Mouse (Mus musculus) CH12.LX (cell line): Measurements from ENCODE around the gene Mum1. TPM values are rescaled to one million over a fixed set of nuclear protein-coding genes. Genes with fewer than 3 reads are reported as not detected.

Experiments used
- DNase-seq: peaks from one replicate; pipeline ENCODE4 v3.0.0-alpha.2; 2013; ENCODE audit errors: extremely low read depth
- H3K27ac ChIP-seq: 2 replicates; pipeline ENCODE4 v1.5.1; 2012; ENCODE audit warnings: low read depth, mild to moderate bottlenecking, control low read depth, moderate library complexity; ENCODE audit not compliant: insufficient read depth
- H3K27me3 ChIP-seq: replicated peaks from 2 replicates; pipeline ENCODE3; 2012; ENCODE audit warnings: inconsistent platforms
- H3K36me3 ChIP-seq, 2 experiments: replicated peaks in 1 of 2; 2 replicates each; pipeline versions ENCODE3 to v1.6.1; 2012; ENCODE audit warnings: inconsistent platforms in 1 of 2, low read length in 1 of 2, mild to moderate bottlenecking in 1 of 2, mixed read lengths in 1 of 2, moderate library complexity in 1 of 2; ENCODE audit not compliant: control insufficient read depth in 1 of 2, insufficient read depth in 1 of 2
- H3K4me1 ChIP-seq, 2 experiments: 2 replicates each; pipeline ENCODE4 v1.6.1; 2012; ENCODE audit warnings: inconsistent platforms in 1 of 2, moderate library complexity in 1 of 2; ENCODE audit not compliant: insufficient read depth in 2 of 2, control insufficient read depth in 1 of 2
- H3K4me2 ChIP-seq: 2 replicates; pipeline ENCODE4 v1.6.1; 2012; ENCODE audit warnings: low read depth, mild to moderate bottlenecking, control low read depth; ENCODE audit not compliant: poor library complexity, insufficient read depth, severe bottlenecking
- H3K4me3 ChIP-seq, 3 experiments: fragments of 150-350 bp in 1 of 3; sonication (generic) in 1 of 3; replicated peaks in 1 of 3; 2 replicates each; pipeline versions ENCODE3 to v1.5.1; 2011 to 2012; ENCODE audit warnings: low read depth in 2 of 3, low read length in 2 of 3, mild to moderate bottlenecking in 2 of 3, moderate library complexity in 2 of 3, control low read depth in 1 of 3, improper control_type of control experiment in 1 of 3, inconsistent platforms in 1 of 3, mixed read lengths in 1 of 3; ENCODE audit not compliant: poor library complexity in 1 of 3
- H3K79me2 ChIP-seq: replicated peaks from 2 replicates; pipeline ENCODE4 v1.6.1; 2012; ENCODE audit warnings: mild to moderate bottlenecking, moderate library complexity; ENCODE audit not compliant: control insufficient read depth, poor library complexity, insufficient read depth, severe bottlenecking; ENCODE audit errors: extremely low read depth
- H3K9ac ChIP-seq: 2 replicates; pipeline ENCODE4 v1.6.1; 2012; ENCODE audit warnings: low read depth, mild to moderate bottlenecking, control low read depth, moderate library complexity; ENCODE audit not compliant: insufficient read depth
- H3K9me3 ChIP-seq: replicated peaks from 2 replicates; pipeline ENCODE3; 2012; ENCODE audit warnings: low read length, inconsistent platforms, mixed read lengths
- E2F4 ChIP-seq: IDR thresholded peaks from 2 replicates; pipeline ENCODE4 v1.6.1; 2011; ENCODE audit warnings: low read depth, low read length, improper control_type of control experiment; ENCODE audit not compliant: insufficient replicate concordance
- ELF1 ChIP-seq: IDR thresholded peaks from 2 replicates; pipeline ENCODE4 v1.6.1; 2014; ENCODE audit warnings: low read depth, mild to moderate bottlenecking, inconsistent platforms, low read length, improper control_type of control experiment
- EP300 ChIP-seq: IDR thresholded peaks from 2 replicates; pipeline ENCODE4 v1.6.1; 2011; ENCODE audit warnings: low read length, improper control_type of control experiment
- GABPA ChIP-seq: IDR thresholded peaks from 2 replicates; pipeline ENCODE4 v1.6.1; 2012; ENCODE audit warnings: low read depth, low read length, improper control_type of control experiment, inconsistent platforms; ENCODE audit not compliant: insufficient replicate concordance
- IRF4 ChIP-seq: IDR thresholded peaks from 2 replicates; pipeline ENCODE4 v1.6.1; 2014; ENCODE audit warnings: low read depth, mild to moderate bottlenecking, inconsistent platforms, low read length, improper control_type of control experiment
- JUN ChIP-seq: IDR thresholded peaks from 2 replicates; pipeline ENCODE4 v1.6.1; 2011; ENCODE audit warnings: low read depth, mild to moderate bottlenecking, low read length, improper control_type of control experiment, moderate library complexity; ENCODE audit not compliant: insufficient read depth
- MAX ChIP-seq: IDR thresholded peaks from 2 replicates; pipeline ENCODE4 v1.6.1; 2011; ENCODE audit warnings: low read length, improper control_type of control experiment
- MAZ ChIP-seq: IDR thresholded peaks from 2 replicates; pipeline ENCODE4 v1.6.1; 2012; ENCODE audit warnings: low read depth, mild to moderate bottlenecking, inconsistent platforms, low read length, improper control_type of control experiment, moderate library complexity
- NRF1 ChIP-seq: IDR thresholded peaks from 2 replicates; pipeline ENCODE4 v1.6.1; 2014; ENCODE audit warnings: low read depth, mild to moderate bottlenecking, inconsistent platforms, low read length, improper control_type of control experiment, moderate library complexity
- POLR2AphosphoS2 ChIP-seq: IDR thresholded peaks from 2 replicates; pipeline ENCODE4 v1.6.1; 2011; ENCODE audit warnings: low read depth, low read length, improper control_type of control experiment
- RAD21 ChIP-seq: IDR thresholded peaks from 2 replicates; pipeline ENCODE4 v1.6.1; 2011; ENCODE audit warnings: low read depth, mild to moderate bottlenecking, low read length, improper control_type of control experiment, moderate library complexity
- RCOR1 ChIP-seq: conservative IDR thresholded peaks from 2 replicates; pipeline ENCODE4 v1.6.1; 2012; ENCODE audit warnings: low read depth, mild to moderate bottlenecking, inconsistent platforms, low read length, improper control_type of control experiment
- SIN3A ChIP-seq: IDR thresholded peaks from 2 replicates; pipeline ENCODE4 v1.6.1; 2012; ENCODE audit warnings: low read length, improper control_type of control experiment, inconsistent platforms
- TCF12 ChIP-seq: IDR thresholded peaks from 2 replicates; pipeline ENCODE4 v1.6.1; 2014; ENCODE audit warnings: low read depth, mild to moderate bottlenecking, inconsistent platforms, low read length, improper control_type of control experiment
- ZKSCAN1 ChIP-seq: IDR thresholded peaks from 2 replicates; pipeline ENCODE4 v1.6.1; 2012; ENCODE audit warnings: low read depth, inconsistent platforms, low read length, improper control_type of control experiment, borderline replicate concordance
- ZMIZ1 ChIP-seq: IDR thresholded peaks from 2 replicates; pipeline ENCODE4 v1.6.1; 2012; ENCODE audit warnings: low read depth, mild to moderate bottlenecking, inconsistent platforms, low read length, improper control_type of control experiment
- ZNF384 ChIP-seq: IDR thresholded peaks from 2 replicates; pipeline ENCODE4 v1.6.1; 2012; ENCODE audit warnings: low read depth, low read length, improper control_type of control experiment, inconsistent platforms
- dilution Hi-C: fragments of 300-500 bp; cut with MboI; formaldehyde crosslinking; loops from 2 replicates; pipeline ENCODE4 v1.14.3; 2020; ENCODE audit warnings: low sequenced_read_pairs; ENCODE audit not compliant: extremely low pct_unique_long_range_greater_than_20kb, extremely low pct_ligation_motif_present
- in situ Hi-C: fragments of 300-500 bp; cut with MboI; formaldehyde crosslinking; loops from 3 replicates; pipeline ENCODE4 v1.14.3; 2019; ENCODE audit warnings: low sequenced_read_pairs, low pct_ligation_motif_present, low pct_unique_long_range_greater_than_20kb, mixed read lengths
- polyA plus RNA-seq: library from polyadenylated mRNA; unstranded; fragments of >175 nt; gene quantifications from 2 replicates; pipeline ENCODE4 v1.2.1, GENCODE M21; 2012; ENCODE audit warnings: low read depth; ENCODE audit not compliant: insufficient read length
- total RNA-seq, 2 experiments: library from RNA; depleted of rRNA; stranded (reverse); fragments of 300-350 nt in 1 of 2; fragments of >200 nt in 1 of 2; gene quantifications; 2 replicates each; pipeline ENCODE4 v1.2.3; 2012 to 2014

Mum1 gene
- total and polyA plus RNA-seq, 3 experiments, result 22.9 to 35.6 (median 25.1) TPM

DNA sequence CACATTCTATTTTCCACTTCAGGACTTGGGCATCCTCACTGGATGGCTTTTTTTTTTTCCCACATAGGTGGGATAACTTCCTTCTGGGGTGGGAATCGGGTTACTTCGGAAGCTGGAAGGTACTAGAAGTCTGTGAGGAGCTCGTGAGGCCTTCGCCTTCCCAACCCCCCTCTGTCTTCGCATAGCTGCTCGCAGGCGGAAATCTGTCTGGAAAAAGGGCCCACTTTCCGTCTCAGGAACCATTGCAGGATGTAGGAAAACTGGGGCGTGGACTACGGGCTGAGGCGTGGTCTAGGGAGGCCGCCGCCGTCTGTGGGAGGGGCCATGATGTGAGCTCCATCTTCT is 191 bp upstream of the Mum1 start:
- no peaks in the 10 kb centered on the region for H3K9me3 ChIP-seq
- dilution Hi-C loops, result no loop called here
- in situ Hi-C loops, result no loop called here
- H3K27me3 ChIP-seq, result peaks cover 12% of the 10 kb centered on the region
- H3K4me2 ChIP-seq, result peak overlapping the region; percentile 33
- DNase-seq, result no peak
- H3K9ac ChIP-seq, result peak overlapping the region; percentile 44; the same call in 1 of the 2 replicates
- no peaks in the 10 kb centered on the region; the same call in 1 of the 2 replicates for H3K79me2 ChIP-seq
- peak overlapping the region; percentile 41 to 84 (median 51) for H3K4me3 ChIP-seq
- no peak overlapping the region for H3K27ac ChIP-seq
- TF ChIP-seq E2F4, result no peak
- TF ChIP-seq NRF1, result no peak
- TF ChIP-seq ELF1, result no peak
- no peak for TF ChIP-seq POLR2AphosphoS2
- TF ChIP-seq MAZ, result no peak
- TF ChIP-seq, all 38 proteins: peak for 0
- Histone ChIP-seq H3K4me1 (peaks cover 6 to 18% of the 10 kb centered on the region in 2 experiments), H3K36me3 (peaks cover 12 to 33% of the 10 kb centered on the region in 2 experiments)

DNA sequence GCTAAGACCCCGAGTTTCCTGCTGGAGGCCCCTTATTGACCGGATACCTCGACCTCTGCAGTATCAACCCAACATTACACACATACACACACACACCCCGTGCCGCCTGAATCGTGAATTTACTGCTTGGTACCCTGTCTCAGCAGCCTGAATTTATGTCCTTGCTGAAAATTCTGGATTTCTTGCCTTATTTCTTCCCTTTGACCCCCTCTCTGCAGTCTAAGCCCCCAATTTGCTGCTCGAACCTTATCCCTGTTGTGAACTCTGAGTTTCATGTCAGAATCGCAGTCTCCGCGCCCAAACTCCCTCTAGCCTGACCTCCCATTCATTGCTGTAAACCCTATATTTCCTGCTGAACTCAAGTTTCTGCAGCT is 919 bp downstream of the Mum1 start:
- Histone ChIP-seq H3K9ac (peak overlapping the region; percentile 75), H3K79me2 (no peaks in the 10 kb centered on the region; the same call in 1 of the 2 replicates), H3K27ac (no peak overlapping the region), H3K4me3 (peak overlapping the region; percentile 76 to 90 (median 84)), H3K4me1 (peaks cover 6 to 18% of the 10 kb centered on the region in 2 experiments), H3K27me3 (peaks cover 4% of the 10 kb centered on the region), H3K36me3 (peaks cover 20 to 42% of the 10 kb centered on the region in 2 experiments), H3K9me3 (no peaks in the 10 kb centered on the region), H3K4me2 (peak overlapping the region; percentile 82; the same call in 1 of the 2 replicates)
- TF ChIP-seq JUN, result no peak
- no peak for TF ChIP-seq ZKSCAN1
- no peak for TF ChIP-seq EP300
- TF ChIP-seq MAZ, result no peak
- TF ChIP-seq ZNF384, result no peak
- no peak for TF ChIP-seq IRF4
- no peak for TF ChIP-seq SIN3A
- no peak for DNase-seq
- dilution Hi-C loops, result no loop called here
- in situ Hi-C loops, result no loop called here

DNA sequence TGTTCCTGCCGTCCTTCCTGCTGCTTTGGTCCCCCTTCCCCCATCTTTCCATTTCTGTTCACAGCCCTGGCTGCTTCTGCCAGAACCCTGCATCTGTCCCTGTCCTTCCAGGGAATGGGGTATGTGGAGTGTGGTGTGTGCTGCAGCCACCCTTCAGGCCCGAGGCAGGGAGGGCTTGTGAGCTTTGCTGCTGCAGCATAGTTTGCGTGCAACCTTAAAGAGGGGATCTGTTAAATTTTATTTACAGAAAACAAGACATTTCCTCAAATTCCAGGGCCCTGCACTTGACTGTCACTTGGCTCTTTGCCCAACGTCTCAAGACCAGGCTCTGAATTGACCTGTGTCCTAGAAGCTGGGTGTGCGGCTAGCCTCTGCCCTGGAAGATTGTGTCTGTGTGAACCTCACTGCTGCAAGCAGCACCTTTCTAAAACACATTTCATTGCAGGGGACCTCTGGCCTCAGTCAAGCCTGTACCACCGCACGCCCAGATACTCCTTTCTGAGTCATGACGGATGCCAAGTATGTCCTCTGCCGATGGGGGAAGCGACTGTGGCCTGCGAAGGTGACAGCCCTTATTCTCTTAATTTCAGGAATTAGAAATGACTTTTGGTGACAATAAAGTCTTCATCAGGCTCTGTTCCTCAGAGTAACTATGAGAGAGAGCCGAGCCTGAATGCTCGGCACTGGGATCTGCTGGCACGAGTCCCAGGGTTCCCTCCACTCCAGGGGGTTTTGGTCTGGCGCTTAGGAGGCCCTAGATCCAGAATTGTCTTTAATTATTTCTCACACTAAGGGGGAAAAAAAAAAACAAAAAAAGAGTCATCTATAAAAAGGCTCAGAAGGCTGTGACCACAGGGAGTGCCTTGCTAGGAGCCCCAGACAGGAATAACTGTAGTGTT is 1.9 kb downstream of the Mum1 start:
- TF ChIP-seq TCF12, result no peak
- TF ChIP-seq GABPA, result no peak
- TF ChIP-seq RCOR1, result no peak
- no peak for TF ChIP-seq SIN3A
- TF ChIP-seq ZNF384, result no peak
- TF ChIP-seq ELF1, result no peak
- no peak for TF ChIP-seq ZMIZ1
- TF ChIP-seq MAX, result no peak
- TF ChIP-seq RAD21, result no peak
- TF ChIP-seq, all 38 proteins: peak for 0
- peaks cover 4% of the 10 kb centered on the region for H3K27me3 ChIP-seq
- no peaks in the 10 kb centered on the region; the same call in 1 of the 2 replicates for H3K79me2 ChIP-seq
- H3K9me3 ChIP-seq, result no peaks in the 10 kb centered on the region
- H3K9ac ChIP-seq, result no peak overlapping the region
- H3K27ac ChIP-seq, result no peak overlapping the region
- no peak overlapping the region for H3K4me3 ChIP-seq
- peaks cover 6 to 18% of the 10 kb centered on the region in 2 experiments for H3K4me1 ChIP-seq
- no peak for DNase-seq
- in situ Hi-C loops, result no loop called here
- no peak overlapping the region for H3K4me2 ChIP-seq
- H3K36me3 ChIP-seq, result peaks cover 30 to 52% of the 10 kb centered on the region in 2 experiments
- dilution Hi-C loops, result no loop called here
